Mouse (Mus musculus) common myeloid progenitor, adult 5-6 weeks (primary cell): ENCODE results near the gene Cadps. TPM values are rescaled to one million over a fixed set of nuclear protein-coding genes. Genes with fewer than 3 reads are reported as not detected.

Source experiments
- ATAC-seq: replicated peaks from 2 replicates; pipeline ENCODE4 v1.8.0; 2016; ENCODE audit warnings: low read depth, mild to moderate bottlenecking, moderate TSS enrichment, inconsistent platforms; ENCODE audit not compliant: poor library complexity, severe bottlenecking
- total RNA-seq: library from RNA; stranded (forward); fragments of 200-1000, 187-1606 nt; gene quantifications from 2 replicates; pipeline ENCODE4 v1.2.3, GENCODE M21; 2017

Cadps gene
- total RNA-seq, 1 experiment from 2014 or later: not detected

- no peak for ATAC-seq
These were observed 283.8 kb downstream of the Cadps start for GRCm38 (mm10) chr14:12539071-12539470.

DNA sequence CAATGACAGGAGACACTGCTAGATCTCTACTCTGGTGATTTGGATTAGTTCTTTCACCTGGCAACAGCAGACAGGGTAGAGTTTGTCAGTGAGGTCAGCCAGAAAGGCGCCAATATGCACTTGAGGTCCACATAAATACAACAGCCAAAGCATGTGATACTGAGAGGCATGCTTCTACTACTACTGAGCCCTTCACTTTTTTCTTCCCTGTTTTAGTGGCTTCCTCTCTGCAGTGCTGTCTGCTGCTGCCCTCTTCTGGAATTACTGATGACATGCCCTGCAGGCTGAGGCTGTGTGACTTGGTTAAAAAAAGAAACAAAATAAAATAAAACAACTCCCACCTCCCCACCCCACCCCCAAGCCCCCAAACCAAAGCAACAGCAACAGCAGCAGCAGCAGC is 291.8 kb downstream of the Cadps start:
- ATAC-seq: peak; percentile 60; the same call in 1 of the 2 replicates

GRCm38 (mm10) chr14:12530554-12530953 is 292.3 kb downstream of the Cadps start:
- ATAC-seq: no peak

GRCm38 (mm10) chr14:12529961-12530542 is 292.8 kb downstream of the Cadps start:
- ATAC-seq: peak; percentile 83

GRCm38 (mm10) chr14:12527296-12527695 is 295.6 kb downstream of the Cadps start:
- no peak for ATAC-seq

- no peak for ATAC-seq
These were observed 315.9 kb downstream of the Cadps start for GRCm38 (mm10) chr14:12507018-12507417.

- no peak for ATAC-seq
These were observed 318.5 kb downstream of the Cadps start for GRCm38 (mm10) chr14:12504191-12504947.

DNA sequence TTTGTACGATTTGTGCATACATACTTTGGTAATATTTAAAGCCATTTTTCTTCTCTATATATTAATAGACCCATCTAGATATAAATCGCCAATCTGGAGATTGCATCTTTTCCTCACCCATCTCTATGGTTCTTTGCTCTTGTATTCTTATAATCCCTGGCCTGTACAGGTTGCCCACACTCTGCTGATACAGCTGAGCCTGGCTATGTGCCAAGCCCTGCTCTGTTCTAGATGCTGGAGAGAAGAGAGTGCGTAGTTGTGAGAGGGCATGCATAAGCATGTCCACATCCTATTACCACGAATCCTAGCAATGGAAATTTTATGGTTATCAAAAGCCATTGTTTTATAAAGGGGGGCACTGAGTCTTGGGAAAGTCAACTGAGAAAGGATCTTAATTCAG is 360.7 kb downstream of the Cadps start:
- no peak for ATAC-seq

DNA sequence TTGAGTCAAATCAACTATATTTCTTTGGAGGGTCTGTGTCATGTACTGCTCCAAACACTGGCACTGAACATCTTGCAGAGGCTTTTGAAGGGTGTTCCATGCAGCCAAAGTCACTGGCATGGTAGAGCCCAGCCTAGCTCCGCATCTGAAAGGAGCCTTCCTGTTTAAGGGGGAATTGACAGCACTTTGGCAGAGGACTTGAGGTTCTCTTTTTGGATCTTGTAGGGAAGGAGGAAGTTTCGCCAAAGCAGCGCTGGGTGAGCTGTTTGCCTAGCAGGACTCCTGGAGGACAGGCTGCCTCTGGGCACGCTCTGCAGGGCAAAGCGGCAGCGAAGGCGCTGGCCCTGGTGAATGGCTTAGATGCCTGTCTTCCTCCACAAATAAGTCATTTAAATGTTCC is 363.2 kb downstream of the Cadps start:
- ATAC-seq: no peak

GRCm38 (mm10) chr14:12455064-12455591 is 367.8 kb downstream of the Cadps start:
- ATAC-seq: no peak

GRCm38 (mm10) chr14:12450807-12451206 is 372.1 kb downstream of the Cadps start:
- no peak for ATAC-seq

DNA sequence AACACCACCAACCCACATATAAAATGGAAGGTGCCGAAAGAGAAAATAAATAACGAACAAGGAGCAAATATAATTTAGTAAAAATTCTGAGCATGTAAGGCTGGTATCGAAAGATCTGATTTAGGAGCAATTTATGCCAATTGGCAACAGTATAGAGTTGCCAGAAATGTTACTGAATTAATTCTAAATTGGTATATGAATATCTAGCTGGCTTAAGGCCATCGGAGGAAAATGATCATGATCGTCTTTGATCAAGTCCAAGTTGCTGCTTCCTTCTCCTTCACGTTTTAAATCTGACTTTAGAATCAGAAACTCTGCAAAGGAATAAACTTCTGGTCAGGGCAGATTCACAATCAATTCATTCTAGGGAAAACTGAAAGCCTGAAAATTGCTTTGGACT is 374.0 kb downstream of the Cadps start:
- ATAC-seq: no peak

GRCm38 (mm10) chr14:12441019-12441418 is 381.9 kb downstream of the Cadps start:
- no peak for ATAC-seq

DNA sequence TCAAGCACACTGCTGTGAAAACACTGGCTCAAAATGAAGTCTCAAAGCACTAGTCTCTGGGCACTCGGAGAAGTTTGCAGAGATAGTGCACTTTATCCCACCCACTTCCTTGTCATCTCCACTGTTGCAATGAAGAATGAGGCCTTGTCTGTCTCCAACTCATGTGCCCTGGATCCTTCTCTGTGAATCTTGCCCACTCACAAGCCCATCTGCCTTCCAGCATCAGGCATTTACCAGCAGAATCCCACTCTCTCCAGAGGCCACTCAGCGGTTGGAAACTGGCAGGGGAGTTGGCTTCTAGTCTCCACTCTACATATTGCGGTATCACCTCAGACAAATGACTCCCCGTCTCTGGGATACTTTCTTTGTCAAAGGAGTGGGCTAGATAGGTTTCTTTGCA is 384.9 kb downstream of the Cadps start:
- ATAC-seq: no peak

DNA sequence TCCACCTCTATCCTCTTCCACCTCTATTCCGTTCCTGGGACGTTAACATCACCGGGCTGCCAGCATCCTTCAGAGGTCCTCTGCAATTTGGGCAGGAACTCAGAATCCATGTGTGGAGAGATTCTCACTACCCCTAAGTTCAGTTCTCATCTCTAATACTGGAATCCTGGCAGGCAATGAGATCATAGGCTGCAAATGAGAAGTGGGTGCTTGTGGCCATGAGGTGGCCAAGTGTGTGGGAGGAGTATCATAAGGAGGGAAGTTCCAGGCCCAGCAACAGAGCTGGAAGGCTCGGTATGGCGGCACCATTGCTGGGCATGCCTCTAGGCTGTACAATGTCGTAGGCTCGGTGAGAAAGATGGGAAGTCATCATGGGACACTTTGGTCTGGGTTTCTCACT is 385.5 kb downstream of the Cadps start:
- ATAC-seq: no peak

DNA sequence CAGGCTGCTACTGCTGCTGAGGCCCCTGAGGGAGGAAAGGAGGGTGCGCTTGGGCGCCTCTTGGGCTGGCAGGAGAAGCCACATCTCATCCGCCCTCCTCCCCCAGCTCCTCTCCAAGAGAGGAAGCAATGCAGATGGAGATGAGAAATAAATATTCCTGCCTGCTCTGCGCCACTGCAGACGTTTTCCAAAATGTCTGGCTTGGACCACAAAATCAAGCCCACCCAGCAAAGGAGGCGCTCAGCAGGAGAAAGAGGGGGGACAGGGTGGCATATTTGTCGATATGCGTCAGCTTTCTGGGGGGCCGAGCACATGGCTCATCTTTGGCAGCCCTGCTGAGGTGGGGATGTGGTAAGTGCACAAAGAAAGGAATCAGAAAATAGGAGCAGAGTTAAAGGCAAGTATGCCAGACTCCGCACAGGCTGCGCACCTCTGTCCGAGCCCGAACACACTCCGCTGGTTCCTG is 385.9 kb downstream of the Cadps start:
- no peak for ATAC-seq

- ATAC-seq: no peak
These were observed 394.7 kb downstream of the Cadps start for GRCm38 (mm10) chr14:12428021-12428654.

- no peak for ATAC-seq
These were observed 397.6 kb downstream of the Cadps start for GRCm38 (mm10) chr14:12425311-12425710.

DNA sequence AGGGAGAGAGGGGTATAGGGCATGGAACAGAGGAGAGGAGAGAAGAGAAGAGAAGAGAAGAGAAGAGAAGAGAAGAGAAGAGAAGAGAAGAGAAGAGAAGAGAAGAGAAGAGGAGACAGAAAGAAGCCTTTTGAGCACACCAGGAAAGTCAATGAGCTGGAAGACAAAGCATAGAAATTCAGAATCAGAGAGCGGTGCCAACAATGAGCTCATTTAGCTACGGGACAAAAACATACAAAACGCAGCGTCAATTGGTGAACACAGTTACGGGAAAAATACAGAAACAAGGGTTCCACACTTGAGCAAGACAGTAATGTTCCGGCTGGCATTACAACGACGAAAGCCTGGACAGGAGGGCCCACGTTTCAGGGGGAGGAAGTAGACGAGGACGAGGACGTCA is 412.6 kb downstream of the Cadps start:
- no peak for ATAC-seq

DNA sequence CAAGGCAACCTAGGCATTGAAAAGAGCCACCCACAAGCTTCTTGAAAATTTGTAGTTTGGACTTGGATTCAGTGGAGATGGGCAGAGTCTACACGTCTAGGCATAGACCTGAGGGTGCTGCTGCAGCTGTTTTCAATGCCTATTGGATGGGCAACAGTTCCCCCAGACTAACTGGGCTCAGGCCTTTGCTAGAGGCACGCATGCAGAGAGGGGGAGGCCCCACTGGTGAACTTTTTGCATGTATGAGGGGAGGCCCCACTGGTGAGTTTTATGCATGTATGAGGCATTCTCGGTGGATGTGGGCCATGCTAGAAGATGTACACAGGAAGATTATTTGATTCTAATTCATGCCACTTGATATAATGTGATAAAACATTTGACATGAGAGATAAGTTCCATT is 413.1 kb downstream of the Cadps start:
- no peak for ATAC-seq

DNA sequence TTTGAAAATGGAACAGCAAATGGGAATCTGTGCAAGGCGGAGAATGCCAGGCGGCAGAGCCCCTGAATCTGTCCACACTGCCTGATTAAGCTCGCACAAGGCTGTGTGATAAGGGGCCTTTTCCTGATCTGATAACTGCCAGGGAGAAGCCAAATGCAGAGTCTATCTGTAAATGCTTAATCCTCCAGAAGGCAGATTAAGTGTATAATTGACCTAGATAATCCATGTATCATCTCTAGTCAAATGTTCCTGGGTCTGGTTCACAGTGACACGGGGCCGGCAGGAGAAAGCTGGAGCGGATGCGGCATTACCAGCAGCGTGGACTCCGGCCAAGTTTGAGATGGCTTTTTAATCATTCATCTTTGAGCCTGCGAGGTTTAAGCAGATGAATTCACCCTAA is 416.3 kb downstream of the Cadps start:
- no peak for ATAC-seq
